Mouse (Mus musculus): ENCODE measurements around the gene Scrn1. TPM values are rescaled to one million over a fixed set of nuclear protein-coding genes. Genes with fewer than 3 reads are reported as not detected.

Scrn1 gene
- polyA plus RNA-seq, 1 experiment, result 40.6 TPM

- H3K27me3 ChIP-seq (ENCODE audit: control insufficient read depth, insufficient read depth, insufficient read length), result no peaks in the 10 kb centered on the region
- TF ChIP-seq MYOG (IDR thresholded peaks at IDR 0.05; ENCODE audit: control insufficient read depth, extremely low read depth, insufficient read length), result no peak
- TF ChIP-seq MYOD1 (IDR thresholded peaks at IDR 0.05; ENCODE audit: control insufficient read depth, insufficient read length, low read depth), result no peak
- no peak for TF ChIP-seq USF1 (IDR thresholded peaks at IDR 0.05; ENCODE audit: low read depth)
- no peak for TF ChIP-seq CTCF (IDR thresholded peaks at IDR 0.05; ENCODE audit: control insufficient read depth, insufficient read depth, insufficient read length)
- no peak for TF ChIP-seq CEBPB (IDR thresholded peaks at IDR 0.05; ENCODE audit: low read depth)
- TF ChIP-seq FOSL1 (IDR thresholded peaks at IDR 0.05; ENCODE audit: insufficient read depth, low read length, poor library complexity, severe bottlenecking), result no peak
- TF ChIP-seq MAX (IDR thresholded peaks at IDR 0.05), result no peak
- no peak overlapping the region for H3ac ChIP-seq (ENCODE audit: control insufficient read depth, insufficient read length, low read depth)
- H3K79me3 ChIP-seq (ENCODE audit: low read depth), result no peaks in the 10 kb centered on the region
- no peaks in the 10 kb centered on the region for H3K36me3 ChIP-seq (ENCODE audit: control insufficient read depth, insufficient read depth)
- no peaks in the 10 kb centered on the region for H3K79me2 ChIP-seq (ENCODE audit: control insufficient read depth, insufficient read depth)
- H3K4me3 ChIP-seq (ENCODE audit: insufficient read depth, poor library complexity, severe bottlenecking), result no peak overlapping the region
Observed at GRCm38 (mm10) chr6:54516512-54517134, 49.7 kb downstream of the Scrn1 start.

DNA sequence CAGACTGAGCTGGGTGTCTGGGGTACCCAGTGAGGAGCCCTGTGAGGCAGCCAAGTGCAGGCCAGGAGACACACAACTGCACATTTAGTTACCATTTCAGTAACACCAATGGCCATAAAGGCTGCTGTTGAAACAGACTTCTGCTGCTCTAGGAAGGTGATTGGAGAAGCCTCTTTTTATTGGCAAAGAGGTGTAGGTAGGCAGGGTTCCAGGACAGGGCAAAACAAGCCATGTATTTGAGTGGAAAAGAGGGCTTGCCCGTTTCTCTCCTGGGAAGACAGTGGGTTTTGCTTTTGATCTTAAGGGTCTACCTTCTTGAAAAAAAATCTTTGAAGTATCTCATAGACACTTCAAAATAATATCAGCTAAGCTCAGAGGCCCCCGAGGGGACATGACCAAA is 54.0 kb downstream of the Scrn1 start:
- H3ac ChIP-seq (ENCODE audit: control insufficient read depth, insufficient read length, low read depth), result no peak overlapping the region
- H3K79me3 ChIP-seq (ENCODE audit: low read depth), result no peaks in the 10 kb centered on the region
- H3K4me3 ChIP-seq (ENCODE audit: insufficient read depth, poor library complexity, severe bottlenecking), result no peak overlapping the region
- H3K27me3 ChIP-seq (ENCODE audit: control insufficient read depth, insufficient read depth, insufficient read length), result no peaks in the 10 kb centered on the region
- H3K36me3 ChIP-seq (ENCODE audit: control insufficient read depth, insufficient read depth), result no peaks in the 10 kb centered on the region
- TF ChIP-seq MAX (IDR thresholded peaks at IDR 0.05) (no peak), CEBPB (IDR thresholded peaks at IDR 0.05; ENCODE audit: low read depth) (no peak), FOSL1 (IDR thresholded peaks at IDR 0.05; ENCODE audit: insufficient read depth, low read length, poor library complexity, severe bottlenecking) (no peak), CTCF (IDR thresholded peaks at IDR 0.05; ENCODE audit: control insufficient read depth, insufficient read depth, insufficient read length) (no peak), MYOD1 (IDR thresholded peaks at IDR 0.05; ENCODE audit: control insufficient read depth, insufficient read length, low read depth) (no peak), USF1 (IDR thresholded peaks at IDR 0.05; ENCODE audit: low read depth) (no peak), MYOG (IDR thresholded peaks at IDR 0.05; ENCODE audit: control insufficient read depth, extremely low read depth, insufficient read length) (no peak)
- H3K79me2 ChIP-seq (ENCODE audit: control insufficient read depth, insufficient read depth), result no peaks in the 10 kb centered on the region

- Histone ChIP-seq H3K27me3 (ENCODE audit: control insufficient read depth, insufficient read depth, insufficient read length) (no peaks in the 10 kb centered on the region), H3K36me3 (ENCODE audit: control insufficient read depth, insufficient read depth) (no peaks in the 10 kb centered on the region), H3K4me3 (ENCODE audit: insufficient read depth, poor library complexity, severe bottlenecking) (no peak overlapping the region), H3K79me3 (ENCODE audit: low read depth) (no peaks in the 10 kb centered on the region), H3K79me2 (ENCODE audit: control insufficient read depth, insufficient read depth) (no peaks in the 10 kb centered on the region), H3ac (ENCODE audit: control insufficient read depth, insufficient read length, low read depth) (no peak overlapping the region)
- TF ChIP-seq FOSL1 (IDR thresholded peaks at IDR 0.05; ENCODE audit: insufficient read depth, low read length, poor library complexity, severe bottlenecking), result no peak
- no peak for TF ChIP-seq MYOG (IDR thresholded peaks at IDR 0.05; ENCODE audit: control insufficient read depth, extremely low read depth, insufficient read length)
- TF ChIP-seq CEBPB (IDR thresholded peaks at IDR 0.05; ENCODE audit: low read depth), result no peak
- TF ChIP-seq USF1 (IDR thresholded peaks at IDR 0.05; ENCODE audit: low read depth), result no peak
- TF ChIP-seq MAX (IDR thresholded peaks at IDR 0.05), result no peak
- no peak for TF ChIP-seq CTCF (IDR thresholded peaks at IDR 0.05; ENCODE audit: control insufficient read depth, insufficient read depth, insufficient read length)
- no peak for TF ChIP-seq MYOD1 (IDR thresholded peaks at IDR 0.05; ENCODE audit: control insufficient read depth, insufficient read length, low read depth)
Observed at GRCm38 (mm10) chr6:54509264-54509663, 57.0 kb downstream of the Scrn1 start.

DNA sequence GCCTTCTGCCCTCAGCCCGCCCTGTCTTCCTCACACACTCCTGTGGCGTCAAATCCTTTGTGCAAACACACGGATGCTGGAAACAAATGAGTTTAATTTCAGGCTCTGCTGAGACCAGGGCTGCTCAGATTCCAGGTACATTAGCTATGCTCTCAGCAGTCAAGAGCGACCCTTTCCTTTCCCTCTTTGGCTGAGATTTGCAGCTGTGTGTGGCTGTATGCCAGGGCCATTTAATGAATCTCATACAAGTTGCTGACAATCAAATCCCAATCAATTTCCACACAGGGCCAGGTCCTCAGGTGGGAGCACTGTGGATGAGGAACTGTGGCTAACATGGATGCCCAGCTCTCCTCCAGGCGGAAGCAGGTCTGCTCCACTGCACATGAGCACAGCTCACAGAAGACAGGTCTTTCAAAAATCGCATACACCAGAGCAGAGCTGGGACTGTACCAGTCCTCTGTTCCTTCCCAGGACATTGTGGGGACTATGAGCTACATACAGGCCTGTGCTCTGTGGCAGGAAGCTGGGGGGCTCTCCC is 58.0 kb downstream of the Scrn1 start:
- H3K27me3 ChIP-seq (ENCODE audit: control insufficient read depth, insufficient read depth, insufficient read length), result no peaks in the 10 kb centered on the region
- no peaks in the 10 kb centered on the region for H3K79me3 ChIP-seq (ENCODE audit: low read depth)
- no peak overlapping the region for H3ac ChIP-seq (ENCODE audit: control insufficient read depth, insufficient read length, low read depth)
- no peak overlapping the region for H3K4me3 ChIP-seq (ENCODE audit: insufficient read depth, poor library complexity, severe bottlenecking)
- TF ChIP-seq CTCF (IDR thresholded peaks at IDR 0.05; ENCODE audit: control insufficient read depth, insufficient read depth, insufficient read length) (no peak), MAX (IDR thresholded peaks at IDR 0.05) (no peak), FOSL1 (IDR thresholded peaks at IDR 0.05; ENCODE audit: insufficient read depth, low read length, poor library complexity, severe bottlenecking) (no peak), CEBPB (IDR thresholded peaks at IDR 0.05; ENCODE audit: low read depth) (no peak), MYOG (IDR thresholded peaks at IDR 0.05; ENCODE audit: control insufficient read depth, extremely low read depth, insufficient read length) (no peak), MYOD1 (IDR thresholded peaks at IDR 0.05; ENCODE audit: control insufficient read depth, insufficient read length, low read depth) (no peak), USF1 (IDR thresholded peaks at IDR 0.05; ENCODE audit: low read depth) (no peak)
- no peaks in the 10 kb centered on the region for H3K79me2 ChIP-seq (ENCODE audit: control insufficient read depth, insufficient read depth)
- no peaks in the 10 kb centered on the region for H3K36me3 ChIP-seq (ENCODE audit: control insufficient read depth, insufficient read depth)

DNA sequence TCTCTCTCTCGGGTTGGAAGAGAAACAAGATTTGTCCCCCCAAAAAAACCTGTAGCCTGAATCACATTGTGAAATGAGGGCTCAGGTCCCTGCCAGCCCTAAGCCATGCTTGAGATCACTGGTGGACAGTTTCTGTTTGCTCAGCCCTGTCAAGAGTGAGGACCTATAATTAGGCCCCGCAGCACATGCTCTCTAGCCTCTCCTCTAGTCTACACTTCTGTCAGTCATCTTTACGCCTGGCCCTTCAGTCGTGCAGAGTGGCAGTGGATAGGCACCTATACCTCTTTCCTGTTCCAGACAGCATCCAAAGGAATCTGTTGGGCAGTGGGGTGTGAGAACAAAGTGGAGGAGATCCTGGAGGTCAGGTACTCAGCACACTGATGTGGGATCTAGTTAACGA is 58.5 kb downstream of the Scrn1 start:
- H3K79me3 ChIP-seq (ENCODE audit: low read depth), result no peaks in the 10 kb centered on the region
- H3K27me3 ChIP-seq (ENCODE audit: control insufficient read depth, insufficient read depth, insufficient read length), result no peaks in the 10 kb centered on the region
- no peak overlapping the region for H3K4me3 ChIP-seq (ENCODE audit: insufficient read depth, poor library complexity, severe bottlenecking)
- no peaks in the 10 kb centered on the region for H3K79me2 ChIP-seq (ENCODE audit: control insufficient read depth, insufficient read depth)
- H3K36me3 ChIP-seq (ENCODE audit: control insufficient read depth, insufficient read depth), result no peaks in the 10 kb centered on the region
- no peak for TF ChIP-seq MYOG (IDR thresholded peaks at IDR 0.05; ENCODE audit: control insufficient read depth, extremely low read depth, insufficient read length)
- TF ChIP-seq USF1 (IDR thresholded peaks at IDR 0.05; ENCODE audit: low read depth), result no peak
- TF ChIP-seq MYOD1 (IDR thresholded peaks at IDR 0.05; ENCODE audit: control insufficient read depth, insufficient read length, low read depth), result no peak
- no peak overlapping the region for H3ac ChIP-seq (ENCODE audit: control insufficient read depth, insufficient read length, low read depth)
